In the genomic region with DNA sequence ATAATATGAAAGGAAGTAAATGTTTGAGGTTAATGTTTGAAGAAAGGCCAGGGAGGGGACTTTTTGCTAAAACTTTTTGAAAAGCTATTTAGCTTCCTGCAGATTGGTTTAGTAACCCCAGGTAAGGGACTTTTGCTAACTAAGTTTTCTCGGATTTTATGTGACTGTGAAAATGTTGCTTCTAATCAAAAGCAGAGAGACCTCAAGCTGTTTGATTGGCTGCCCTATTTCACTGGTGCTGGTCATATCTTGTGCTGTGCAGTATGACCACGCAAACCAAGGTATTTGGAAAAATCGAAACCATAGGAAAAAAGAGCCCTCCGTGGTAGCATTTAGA, we compare ENCODE assay signal across 19 mouse cellular contexts. TPM values are rescaled to one million over a fixed set of nuclear protein-coding genes. Genes with fewer than 3 reads are reported as not detected.
A peak's percentile ranks its signal among the peaks of the same experiment; 100 is the strongest.
DNase-seq lines count a peak whose midpoint lies in the region; ATAC-seq lines count a peak whose summit lies in the region.
"Had no signal": no experiment of that assay in that cellular context is flagged by ENCODE, and none has a peak within 500 bp of the region (broad histone marks: within the 10 kb centered on the region; RNA-seq: fewer than 3 reads in every experiment).

No protein-coding gene starts in this region.

- peak overlapping the region; percentile 5; the same call in 1 of the 2 replicates for H3K4me2 ChIP-seq in lung, embryonic 16.5 days (ENCODE audit: low read depth, low read length)
- H3K4me2 ChIP-seq in embryonic facial prominence, embryonic 13.5 days, result peak overlapping the region; percentile 33
- 0 out of 2 replicates have a peak overlapping the region, but pooled peaks have one; percentile 6 for H3K4me2 ChIP-seq in stomach, embryonic 15.5 days
- H3K4me2 ChIP-seq: hindbrain, embryonic 14.5 days; liver, embryonic 11.5 days; neural tube, embryonic 12.5 days had no signal

- H3K4me3 ChIP-seq in lung, embryonic 16.5 days (ENCODE audit: low read length), result no peak overlapping the region
- no peak overlapping the region; the same call in 1 of the 2 replicates for H3K4me3 ChIP-seq in embryonic facial prominence, embryonic 13.5 days
- no peak overlapping the region for H3K4me3 ChIP-seq in limb, embryonic 10.5 days
- H3K4me3 ChIP-seq in stomach, embryonic 15.5 days (replicated peaks), result no peak overlapping the region
- H3K4me3 ChIP-seq: megakaryocyte, embryonic 14.5 days; neural tube, embryonic 12.5 days had no signal

- H3K9me3 ChIP-seq in lung, embryonic 16.5 days (ENCODE audit: control insufficient read depth, low read length), result no peaks in the 10 kb centered on the region
- H3K9me3 ChIP-seq in embryonic facial prominence, embryonic 13.5 days, result no peaks in the 10 kb centered on the region
- H3K9me3 ChIP-seq in limb, embryonic 10.5 days (replicated peaks), result no peaks in the 10 kb centered on the region
- H3K9me3 ChIP-seq in stomach, embryonic 15.5 days, result no peaks in the 10 kb centered on the region
- H3K9me3 ChIP-seq: megakaryocyte, embryonic 14.5 days; neural tube, embryonic 12.5 days had no signal

- WGBS in lung, embryonic 16.5 days, result 65% methylated on average over 4 of the region's 4 CpGs
- WGBS in embryonic facial prominence, embryonic 13.5 days, result 26% methylated on average over 4 of the region's 4 CpGs
- 69% methylated on average over 4 of the region's 4 CpGs for WGBS in limb, embryonic 10.5 days
- WGBS in stomach, embryonic 15.5 days, result 58% methylated on average over 4 of the region's 4 CpGs

- H3K36me3 ChIP-seq in lung, embryonic 16.5 days (ENCODE audit: control insufficient read depth, insufficient read depth, low read length), result no peaks in the 10 kb centered on the region
- no peaks in the 10 kb centered on the region for H3K36me3 ChIP-seq in embryonic facial prominence, embryonic 13.5 days
- no peaks in the 10 kb centered on the region for H3K36me3 ChIP-seq in limb, embryonic 10.5 days
- no peaks in the 10 kb centered on the region for H3K36me3 ChIP-seq in stomach, embryonic 15.5 days
- H3K36me3 ChIP-seq: neural tube, embryonic 12.5 days had no signal

- DNase-seq in lung, postnatal 36 days, result no peak
- DNase-seq in limb, embryonic 10.5 days (ENCODE audit: low spot score), result no peak
- DNase-seq in layer of hippocampus, postnatal 14 days (ENCODE audit: low spot score in 2 of 2), result no peak
- no peak for DNase-seq in cerebellum, postnatal 25 days
- no peak for DNase-seq in layer of hippocampus, postnatal 25 days (ENCODE audit: extremely low spot score in 1 of 2, low spot score in 1 of 2)
- DNase-seq: cerebellum, adult 11 months; gastrocnemius, postnatal 14 days; kidney, adult 2 months; kidney, postnatal 14 days; spleen, adult 18-20 months; thymus, postnatal 25 days had no signal

- peaks cover 5% of the 10 kb centered on the region; the same call in 1 of the 2 replicates for H3K4me1 ChIP-seq in lung, embryonic 16.5 days (replicated peaks; ENCODE audit: control insufficient read depth, insufficient read depth, low read length)
- H3K4me1 ChIP-seq in embryonic facial prominence, embryonic 13.5 days, result peaks cover 21% of the 10 kb centered on the region
- H3K4me1 ChIP-seq in limb, embryonic 10.5 days, result peaks cover 26% of the 10 kb centered on the region
- H3K4me1 ChIP-seq in stomach, embryonic 15.5 days, result no peaks in the 10 kb centered on the region
- H3K4me1 ChIP-seq: neural tube, embryonic 12.5 days had no signal

- peak overlapping the region; percentile 37; the same call in 1 of the 2 replicates for H3K27ac ChIP-seq in lung, embryonic 16.5 days (ENCODE audit: low read length)
- peak overlapping the region; percentile 77 for H3K27ac ChIP-seq in embryonic facial prominence, embryonic 13.5 days
- H3K27ac ChIP-seq in limb, embryonic 10.5 days, result peak overlapping the region; percentile 77
- peak overlapping the region; percentile 40; the same call in 1 of the 2 replicates for H3K27ac ChIP-seq in stomach, embryonic 15.5 days
- H3K27ac ChIP-seq: hindbrain, embryonic 14.5 days; neural tube, embryonic 12.5 days had no signal

- ATAC-seq in lung, embryonic 16.5 days (ENCODE audit: low read depth), result no peak
- ATAC-seq in embryonic facial prominence, embryonic 13.5 days (ENCODE audit: insufficient number of reproducible peaks, insufficient read depth, low FRiP score, low TSS enrichment, low read depth), result no peak
- no peak for ATAC-seq in stomach, embryonic 15.5 days (ENCODE audit: insufficient read depth, low FRiP score, low read depth)
- ATAC-seq: lung, postnatal 0 days had no signal

- H3K27me3 ChIP-seq in lung, embryonic 16.5 days (ENCODE audit: control insufficient read depth, insufficient read depth, low read depth, low read length), result no peaks in the 10 kb centered on the region
- no peaks in the 10 kb centered on the region for H3K27me3 ChIP-seq in embryonic facial prominence, embryonic 13.5 days
- H3K27me3 ChIP-seq in limb, embryonic 10.5 days (ENCODE audit: low read depth, poor library complexity, severe bottlenecking), result no peaks in the 10 kb centered on the region
- H3K27me3 ChIP-seq in stomach, embryonic 15.5 days (replicated peaks), result no peaks in the 10 kb centered on the region
- H3K27me3 ChIP-seq: neural tube, embryonic 12.5 days had no signal

- no peak overlapping the region for H3K9ac ChIP-seq in lung, embryonic 16.5 days (ENCODE audit: low read length)
- no peak overlapping the region for H3K9ac ChIP-seq in embryonic facial prominence, embryonic 13.5 days
- H3K9ac ChIP-seq in stomach, embryonic 15.5 days, result no peak overlapping the region
- H3K9ac ChIP-seq: hindbrain, embryonic 14.5 days; neural tube, embryonic 12.5 days had no signal

RNA-seq across cellular contexts. Expression of a gene that starts 30.0 kb away (rescaled TPM):
- 58.6 and 62.4 TPM in 2 replicates for polyA plus RNA-seq in lung, embryonic 16.5 days (2015; fragmentation: Nextera tagmentation; extraction: Ambion mirVana)
- polyA plus RNA-seq in embryonic facial prominence, embryonic 13.5 days (2015; fragmentation: Nextera tagmentation; extraction: Ambion mirVana), result 83.5 and 84.5 TPM in 2 replicates
- 19.3 and 34.6 TPM in 2 replicates for polyA plus RNA-seq in limb, embryonic 10.5 days (2016; fragmentation: Nextera tagmentation; extraction: Ambion mirVana)
- polyA plus RNA-seq in stomach, embryonic 15.5 days (2015; fragmentation: Nextera tagmentation; extraction: Ambion mirVana), result 61.2 and 62.3 TPM in 2 replicates
- total RNA-seq in layer of hippocampus, postnatal 14 days (2021), result 10 to 100 TPM; 38.1 to 38.6 TPM
- total RNA-seq in layer of hippocampus, postnatal 25 days (2021), result 10 to 100 TPM; 40.7 to 49.1 TPM
